Mouse (Mus musculus) regulatory T cell (primary cell): ENCODE results near the gene Dip2b.

Experiments
- in situ Hi-C: fragments of 300-600 bp; cut with MboI, MseI; formaldehyde crosslinking; loops from one replicate; pipeline ENCODE4 v1.15.1; 2025; ENCODE audit warnings: high pct_unique_total_duplicates

The Dip2b gene

DNA sequence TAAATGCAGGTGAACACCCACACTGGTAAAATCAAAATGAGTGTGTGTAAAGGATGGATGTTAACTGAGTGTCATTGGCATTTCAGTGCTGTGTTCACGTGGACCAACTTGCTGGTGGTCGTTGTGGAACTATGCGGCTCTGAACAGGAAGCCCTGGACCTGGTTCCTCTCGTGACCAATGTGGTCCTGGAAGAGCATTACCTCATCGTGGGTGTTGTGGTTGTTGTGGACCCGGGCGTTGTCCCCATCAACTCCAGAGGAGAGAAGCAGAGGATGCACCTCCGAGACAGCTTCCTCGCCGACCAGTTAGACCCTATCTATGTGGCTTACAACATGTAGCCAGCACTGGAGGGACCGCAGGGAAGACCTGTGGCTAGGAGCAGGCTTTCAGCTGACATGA, 176.6 kb downstream of the Dip2b start:
- in situ Hi-C loops, result no loop called here

DNA sequence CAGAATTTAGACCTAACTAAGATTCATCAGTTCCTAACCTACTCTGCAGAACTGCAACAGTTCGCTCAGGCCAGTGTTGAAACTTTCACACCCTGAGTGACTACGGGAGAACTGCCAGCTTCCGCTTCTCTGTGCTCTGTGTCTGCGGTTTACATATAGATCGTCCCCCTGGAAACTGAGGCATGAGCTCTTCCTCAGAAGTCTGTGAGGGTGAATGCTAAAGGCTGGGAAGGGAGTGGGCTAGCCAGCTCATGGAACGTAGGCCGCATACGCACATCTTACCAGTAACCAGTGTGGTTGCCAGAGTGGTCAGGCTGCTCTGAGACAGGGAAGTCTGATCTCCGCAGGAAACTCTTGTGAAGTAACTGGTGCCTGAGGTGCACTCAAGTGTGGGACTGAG, 177.7 kb downstream of the Dip2b start:
- in situ Hi-C loops, result no loop called here

DNA sequence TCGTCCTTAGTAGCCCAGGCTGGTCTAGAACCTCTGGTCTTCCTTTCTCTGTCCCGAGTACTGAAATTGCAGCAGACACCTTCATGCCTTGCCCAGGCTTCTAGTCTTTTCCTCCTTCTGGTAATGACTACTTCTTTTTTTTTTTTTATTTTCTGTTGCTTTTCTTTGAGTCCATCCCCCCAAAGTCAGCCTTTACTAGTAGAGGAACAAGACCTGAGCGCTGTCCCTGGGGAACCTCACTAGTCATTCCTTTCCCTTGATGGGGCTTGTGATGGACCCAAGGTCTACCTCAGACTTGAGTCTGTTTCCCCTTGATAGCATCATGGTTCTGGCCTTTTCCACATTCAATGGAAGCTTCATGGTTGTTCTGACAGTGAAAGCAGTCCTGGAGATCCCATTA, 179.6 kb downstream of the Dip2b start:
- in situ Hi-C loops, result no loop called here

DNA sequence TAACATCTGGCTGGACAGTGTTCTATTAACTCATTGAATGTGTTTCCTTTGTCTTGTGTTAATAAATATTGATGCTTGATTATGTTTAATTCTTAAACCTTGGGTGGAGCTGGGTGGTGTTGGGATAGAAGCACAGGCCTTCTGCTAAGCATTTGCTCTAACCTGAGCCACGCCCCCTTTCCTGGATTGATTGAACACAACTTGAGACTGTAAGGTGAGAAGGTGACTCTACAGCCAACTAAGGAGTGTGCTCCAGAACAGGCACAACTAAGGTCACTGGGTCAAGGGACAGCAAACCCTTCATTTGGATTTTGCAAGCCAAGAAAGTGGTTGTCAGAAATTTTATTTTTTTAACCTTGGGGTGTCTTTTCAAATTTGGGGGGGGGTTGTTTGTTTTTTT, 180.9 kb downstream of the Dip2b start:
- in situ Hi-C loops, result no loop called here

DNA sequence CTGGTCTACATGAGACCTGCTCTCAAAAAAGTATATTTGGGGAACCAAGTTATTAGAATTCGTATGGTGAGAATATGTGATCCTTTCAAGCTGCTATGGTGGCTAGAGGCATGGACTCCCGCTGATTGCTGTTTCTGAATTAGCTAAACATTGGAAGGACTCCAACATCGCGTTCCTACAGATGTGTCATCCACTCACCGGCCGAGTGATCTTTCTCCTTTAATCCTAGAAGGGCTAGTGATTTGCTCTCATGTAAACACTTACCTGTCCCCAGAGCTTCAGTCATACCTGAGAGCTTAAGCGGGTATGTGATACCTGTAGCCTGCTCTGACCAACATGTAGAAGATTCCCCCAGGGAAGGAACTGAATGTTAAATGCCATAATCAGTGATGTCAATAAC, 182.5 kb downstream of the Dip2b start:
- in situ Hi-C loops, result loop anchor here (5.0 kb wide), 1 partner anchor 34 kb away; no protein-coding TSS in a partner anchor

DNA sequence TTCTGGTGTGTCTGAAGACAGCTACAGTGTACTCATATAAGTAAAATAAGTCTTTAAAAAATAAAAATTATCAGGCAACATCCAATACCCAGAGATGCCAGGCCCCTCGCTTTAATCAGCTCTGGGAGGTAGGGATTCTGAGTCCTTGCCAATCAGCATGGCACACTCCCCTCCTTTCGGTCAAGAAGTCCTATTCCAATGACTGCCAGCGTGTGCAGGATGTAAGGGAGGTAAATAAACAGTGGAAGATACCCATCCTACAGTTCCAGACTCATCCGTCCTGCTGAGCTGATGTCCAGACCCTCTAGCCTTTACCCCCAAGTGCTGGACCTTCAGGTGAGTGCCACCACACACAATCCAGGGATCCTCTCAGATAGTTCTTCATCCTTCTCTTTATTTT, 186.9 kb downstream of the Dip2b start:
- in situ Hi-C loops, result no loop called here

DNA sequence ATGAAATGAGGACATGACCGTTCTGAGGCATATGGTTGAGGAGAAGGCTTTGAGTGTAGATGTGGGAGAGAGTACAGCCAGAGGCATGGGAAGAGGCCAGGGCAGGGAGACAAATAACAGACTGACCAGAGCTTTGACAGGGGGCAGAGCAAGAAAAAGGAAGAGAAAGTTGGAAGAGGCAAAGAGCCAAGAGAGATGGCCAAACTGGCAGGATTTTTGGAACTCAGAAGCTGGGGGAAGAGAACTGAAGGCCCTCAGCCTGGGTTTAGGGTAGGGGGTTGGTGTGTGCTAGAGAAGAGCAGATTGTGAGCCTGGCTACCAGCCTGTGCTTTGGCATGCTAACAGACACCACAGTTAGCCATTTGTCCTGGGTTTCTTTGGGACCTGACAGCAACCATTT, 187.4 kb downstream of the Dip2b start:
- in situ Hi-C loops, result no loop called here

DNA sequence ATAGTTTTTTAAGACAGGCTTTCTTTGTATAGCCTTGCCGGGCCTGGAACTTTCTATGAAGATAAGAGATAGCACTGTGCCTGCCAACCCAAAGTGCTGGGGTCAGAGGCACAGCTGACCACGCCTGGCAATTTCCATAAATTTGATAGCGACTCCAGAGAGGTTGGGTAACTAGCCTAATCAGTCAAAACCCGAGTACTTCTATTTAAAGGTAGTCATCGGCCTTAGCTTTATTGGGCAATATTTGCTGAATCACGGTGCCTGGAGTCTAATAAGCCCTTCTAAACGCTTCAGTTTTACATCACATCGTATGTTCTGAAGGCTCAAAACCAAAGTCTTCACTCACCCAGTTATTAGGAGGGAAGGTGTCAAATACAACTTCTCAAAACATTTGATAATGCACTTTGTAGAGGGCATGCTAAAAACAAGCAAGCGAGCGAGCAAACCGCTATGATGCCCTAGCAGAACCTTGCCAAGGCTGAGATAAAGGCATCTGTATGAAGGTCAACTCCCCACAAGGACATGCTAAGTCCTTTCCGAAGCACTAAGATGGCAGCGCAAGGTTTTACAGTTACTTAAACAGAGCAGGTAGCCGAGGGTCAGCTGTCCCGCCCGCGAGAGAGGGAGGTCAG, 188.7 kb downstream of the Dip2b start:
- in situ Hi-C loops, result no loop called here

DNA sequence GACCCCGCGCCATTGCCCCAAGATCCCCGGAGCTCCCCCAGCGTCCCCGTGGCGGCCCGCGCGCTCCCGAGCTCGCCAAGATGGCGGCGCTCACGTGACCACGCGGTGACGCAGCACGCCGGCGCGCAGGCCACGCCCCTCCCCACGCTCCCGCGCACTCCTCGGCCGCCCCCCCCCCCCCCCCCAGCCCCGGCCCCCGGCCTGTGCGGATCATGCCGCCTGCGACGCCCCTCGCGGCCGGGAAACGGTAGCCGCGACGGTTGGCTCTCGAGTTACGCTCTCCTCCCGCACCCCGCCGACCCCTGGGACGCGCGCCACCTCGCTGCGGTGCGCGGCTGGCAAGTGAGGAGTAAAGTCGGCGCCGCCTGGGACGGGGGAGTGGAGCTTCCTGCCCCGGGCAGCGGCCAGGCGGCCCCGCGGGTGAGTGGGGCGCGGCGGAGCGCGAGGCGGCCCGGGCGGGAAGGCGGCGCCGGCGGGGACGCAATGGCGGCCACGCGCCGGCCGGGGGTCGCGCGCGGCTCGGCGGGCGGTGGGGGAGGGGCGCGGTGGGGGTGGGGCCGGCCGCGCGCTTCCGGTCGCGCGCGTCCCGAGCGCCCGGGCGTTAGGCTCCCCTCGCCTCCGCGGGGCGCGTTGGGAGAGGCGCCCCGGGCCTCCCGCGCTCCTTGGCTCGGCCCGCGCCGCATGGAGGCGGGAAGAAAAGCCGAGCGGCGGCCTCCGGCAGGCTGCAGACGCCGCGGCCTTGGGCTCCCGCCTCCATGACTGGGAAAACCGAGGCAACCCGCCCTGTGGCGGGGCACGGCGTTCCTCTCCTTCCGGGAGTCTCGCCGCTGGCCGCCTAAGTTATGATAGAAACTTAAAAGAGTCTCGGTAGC, 189.4 kb downstream of the Dip2b start, which contains the start of gene Atf1:
Gene Atf1, plus strand, starts transcription at position 157 of the 872 bp plus-strand sequence.
- in situ Hi-C loops, result no loop called here

DNA sequence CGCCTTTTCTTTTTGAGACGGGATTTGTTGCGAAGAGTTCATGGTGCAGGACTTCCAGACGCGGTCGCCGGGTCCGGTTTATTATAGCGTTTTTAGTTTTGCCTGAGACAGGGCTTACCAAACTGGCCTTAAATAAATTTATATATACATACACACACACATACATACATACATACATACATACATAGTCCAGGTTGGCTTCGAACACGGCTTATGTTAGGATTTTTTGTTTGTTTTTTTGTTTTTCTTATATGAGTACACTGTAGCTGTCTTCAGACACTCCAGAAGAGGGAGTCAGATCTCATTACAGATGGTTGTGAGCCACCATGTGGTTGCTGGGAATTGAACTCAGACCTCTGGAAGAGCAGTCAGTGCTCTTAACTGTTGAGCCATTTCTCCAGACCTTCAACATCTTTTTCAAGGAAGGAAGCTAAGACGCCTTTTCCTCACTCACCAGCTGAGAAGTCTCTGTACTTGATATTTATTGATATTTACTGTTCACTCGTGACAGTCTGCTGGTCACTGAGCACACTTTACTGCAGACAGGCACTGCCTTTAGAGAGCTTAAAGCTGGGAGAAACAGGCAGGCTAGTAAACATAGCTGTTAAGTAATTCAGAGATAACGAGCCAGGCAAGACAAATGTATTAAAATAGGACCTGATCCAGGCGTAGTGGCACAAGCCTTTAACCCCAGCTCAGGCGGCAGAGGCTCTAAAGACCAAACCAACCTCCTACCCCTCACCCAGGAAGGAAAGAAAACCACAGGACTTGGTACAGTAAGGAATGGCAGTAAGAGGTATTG, 190.3 kb downstream of the Dip2b start:
- in situ Hi-C loops, result no loop called here

DNA sequence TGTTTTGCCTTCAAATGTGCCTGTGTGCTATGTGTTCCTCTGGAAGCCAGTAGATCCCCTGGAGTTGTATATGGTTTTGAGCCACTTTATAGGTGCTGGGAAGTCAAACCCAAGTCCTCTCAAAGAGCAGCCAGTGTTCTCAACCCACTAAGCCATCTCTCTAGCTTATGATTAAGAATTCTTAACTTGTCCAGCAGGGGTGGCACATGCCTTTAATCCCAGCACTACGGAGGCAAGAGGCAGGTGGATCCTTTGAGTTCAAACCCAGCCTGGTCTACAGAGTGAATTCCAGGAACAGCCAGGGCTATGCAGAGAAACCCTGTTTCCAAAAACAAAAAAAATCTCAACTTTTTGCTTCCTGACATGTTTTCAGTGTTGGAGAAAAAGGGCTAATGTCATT, 192.2 kb downstream of the Dip2b start:
- in situ Hi-C loops, result no loop called here

DNA sequence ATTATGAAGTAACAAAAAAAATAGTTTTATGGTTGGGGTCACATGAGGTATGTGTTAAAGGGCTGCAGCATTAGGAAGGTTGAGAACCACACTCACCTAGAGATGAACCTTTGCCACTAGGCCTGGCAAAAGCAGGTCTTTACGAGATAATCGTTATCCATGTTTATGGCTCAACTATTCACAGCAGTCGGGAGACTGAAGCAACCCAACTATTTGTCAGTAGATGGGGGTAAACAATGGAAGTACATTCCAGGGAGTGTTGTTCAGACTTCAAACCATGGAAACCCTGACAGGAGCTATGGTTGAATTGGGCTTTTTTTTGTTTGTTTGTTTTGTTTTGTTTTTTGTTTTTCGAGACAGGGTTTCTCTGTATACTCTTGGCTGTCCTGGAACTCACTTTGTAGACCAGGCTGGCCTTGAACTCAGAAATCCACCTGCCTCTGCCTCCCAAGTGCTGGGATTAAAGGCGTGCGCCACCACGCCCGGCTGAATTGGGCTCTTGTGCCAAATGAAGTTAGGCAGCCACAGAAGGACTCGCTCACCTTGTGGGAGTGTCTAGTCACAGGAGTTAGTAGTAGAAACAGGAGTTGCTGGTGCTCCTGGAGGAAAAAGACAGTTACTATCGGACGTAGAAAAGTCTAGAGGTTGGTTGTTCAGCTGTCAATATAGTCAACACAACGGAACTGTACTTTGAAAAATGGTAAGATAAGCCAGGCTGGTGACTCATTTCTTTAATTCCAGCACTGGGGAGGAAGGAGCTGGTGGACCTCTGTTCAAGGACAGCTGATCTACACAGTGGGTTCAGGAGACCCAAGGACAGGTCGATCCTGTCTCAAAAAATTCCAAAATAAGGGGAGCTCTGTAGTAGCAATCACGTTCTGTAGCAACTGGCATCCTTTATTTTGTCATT, 193.4 kb downstream of the Dip2b start:
- in situ Hi-C loops, result no loop called here

DNA sequence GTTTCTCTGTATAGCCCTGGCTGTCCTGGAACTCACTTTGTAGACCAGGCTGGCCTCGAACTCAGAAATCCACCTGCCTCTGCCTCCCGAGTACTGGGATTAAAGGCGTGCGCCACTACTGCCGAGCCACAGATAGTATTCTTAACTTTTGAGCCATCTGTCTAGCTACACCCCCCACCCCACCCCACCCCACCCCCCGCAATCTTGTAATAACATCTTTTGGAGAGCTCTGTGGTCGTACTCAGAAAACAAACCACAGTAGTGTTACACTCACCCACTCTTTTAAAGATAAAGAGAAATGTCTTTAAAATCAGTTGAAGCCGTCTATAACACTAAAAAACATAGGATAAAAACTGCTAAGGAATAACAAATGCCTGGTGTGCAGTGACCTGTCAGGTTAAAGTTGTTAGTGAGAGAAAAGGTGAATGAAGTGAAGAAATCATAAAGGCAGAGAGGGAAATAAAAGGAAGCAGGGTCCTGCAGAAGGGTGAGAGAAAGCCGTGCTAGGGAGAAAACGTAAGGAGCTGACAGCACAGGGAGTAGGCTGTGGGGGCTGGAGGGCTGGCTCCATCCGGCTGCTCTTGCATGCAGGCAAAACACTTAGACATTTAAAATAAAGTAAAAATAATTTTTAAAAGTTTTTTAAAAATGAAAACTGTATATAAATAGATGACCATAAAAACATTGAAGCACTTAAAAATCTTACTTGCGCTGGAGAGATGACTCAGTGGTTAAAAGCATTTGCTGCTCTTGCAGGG, 196.9 kb downstream of the Dip2b start:
- in situ Hi-C loops, result no loop called here

DNA sequence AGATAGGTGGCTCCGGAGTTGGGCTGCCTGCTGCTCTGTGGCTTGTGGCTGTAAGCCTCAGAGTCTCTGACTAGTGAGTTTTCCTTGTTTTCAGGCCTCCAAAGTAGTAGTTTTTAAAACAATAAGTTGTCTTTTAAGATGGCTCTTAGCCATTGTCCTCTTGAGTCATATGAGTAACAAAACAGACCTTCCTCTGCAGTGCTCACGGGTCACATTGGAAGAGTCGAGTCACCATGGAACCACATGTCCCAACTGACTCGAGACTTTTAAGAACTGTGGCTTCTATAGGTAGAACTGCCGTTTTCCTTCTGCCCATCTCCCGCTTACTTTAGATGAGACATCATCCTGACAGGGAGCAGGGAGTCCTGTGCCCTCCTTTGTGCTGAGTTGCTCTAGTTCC, 198.5 kb downstream of the Dip2b start:
- in situ Hi-C loops, result no loop called here

DNA sequence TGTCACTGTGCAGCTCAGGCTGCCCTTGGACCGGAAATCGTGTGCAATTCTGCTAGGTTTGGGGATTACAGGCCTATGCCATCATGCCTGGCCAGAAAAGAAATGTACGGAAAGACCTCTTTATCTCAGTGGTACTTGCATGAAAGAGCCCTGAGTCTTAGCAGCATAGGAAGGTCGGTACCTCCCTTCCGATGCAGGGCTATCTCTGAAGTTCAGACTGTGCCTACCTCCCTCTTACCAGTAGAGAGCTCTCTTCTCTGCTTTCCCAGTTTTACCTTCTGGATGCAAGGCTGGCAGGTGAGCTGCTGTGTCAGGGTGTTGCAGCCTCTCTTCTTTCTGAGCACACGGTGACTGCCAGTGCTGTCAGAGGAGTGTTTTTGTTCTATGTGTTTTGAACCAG, 203.3 kb downstream of the Dip2b start:
- in situ Hi-C loops, result no loop called here

DNA sequence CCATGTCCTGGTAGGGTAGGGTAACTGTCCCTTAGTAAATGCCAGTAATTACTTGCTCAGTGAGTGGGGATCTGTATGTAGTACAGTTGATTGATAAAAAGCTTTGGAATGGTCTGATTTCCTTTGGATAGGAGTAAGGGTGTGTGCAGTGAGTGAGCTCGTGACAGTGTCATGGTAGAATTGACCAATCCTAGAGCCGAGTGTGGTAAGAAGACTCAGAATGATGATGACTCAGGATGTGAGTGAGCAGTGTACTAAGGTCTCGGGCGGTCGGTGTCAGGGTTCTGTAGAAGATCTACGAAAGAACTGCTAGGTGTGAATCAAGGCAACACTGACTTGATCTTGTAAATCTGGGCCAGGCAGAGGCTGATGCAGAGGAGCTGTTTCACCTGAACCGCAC, 207.5 kb downstream of the Dip2b start:
- in situ Hi-C loops, result no loop called here

DNA sequence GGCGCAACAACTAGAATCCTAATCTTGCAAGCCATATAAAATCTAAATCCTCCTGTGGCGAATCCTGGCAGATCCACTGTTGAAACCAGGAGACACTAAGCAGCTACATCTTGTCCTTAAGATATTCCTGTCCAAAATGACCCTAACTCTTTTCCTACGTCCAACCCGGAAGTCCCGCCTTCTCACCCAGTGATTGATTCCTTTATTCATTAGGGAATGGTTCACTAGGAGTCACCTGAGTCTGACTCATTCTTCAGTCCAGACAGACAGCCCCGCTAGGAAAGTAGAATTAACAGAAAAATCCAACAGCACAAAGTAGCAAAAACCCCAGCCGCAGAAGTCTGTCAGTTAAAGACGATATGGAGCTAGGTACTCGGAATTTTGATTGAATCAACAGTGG, 208.8 kb downstream of the Dip2b start:
- in situ Hi-C loops, result no loop called here

DNA sequence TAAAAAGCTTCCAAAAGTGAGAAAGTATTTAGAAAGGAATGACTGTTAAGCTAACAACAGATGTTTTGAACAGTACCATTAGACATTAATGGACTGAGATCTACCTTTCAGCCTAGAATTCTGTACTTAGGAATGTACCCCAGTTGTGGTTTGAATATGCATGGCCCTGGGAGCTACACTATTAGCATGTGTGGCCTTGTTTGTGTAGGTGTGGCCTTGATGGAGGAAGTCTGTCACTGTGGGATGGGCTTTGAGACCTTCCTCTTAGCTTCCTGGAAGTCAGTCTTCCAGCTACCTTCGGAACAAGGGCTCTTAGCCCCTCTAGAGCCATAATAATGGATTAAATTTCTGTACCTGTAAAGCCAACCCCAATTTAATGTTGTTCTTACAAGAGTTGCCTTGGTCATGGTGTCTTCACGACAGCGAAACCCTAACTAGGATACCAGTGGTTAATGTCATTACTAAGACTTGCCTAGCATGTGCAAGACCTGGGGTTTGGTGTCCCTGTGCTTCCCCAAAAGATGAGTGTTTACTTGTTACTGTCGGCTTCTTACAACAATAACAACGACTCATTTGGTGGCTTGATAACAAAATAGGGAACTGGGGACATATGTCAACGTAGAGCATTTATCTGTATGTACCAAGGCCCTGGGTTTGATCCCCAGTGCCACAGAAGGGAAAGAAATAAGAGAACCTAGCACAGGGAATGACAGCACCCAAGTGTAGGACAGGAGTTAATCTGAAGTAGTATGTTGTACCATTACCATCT, 210.4 kb downstream of the Dip2b start:
- in situ Hi-C loops, result no loop called here

DNA sequence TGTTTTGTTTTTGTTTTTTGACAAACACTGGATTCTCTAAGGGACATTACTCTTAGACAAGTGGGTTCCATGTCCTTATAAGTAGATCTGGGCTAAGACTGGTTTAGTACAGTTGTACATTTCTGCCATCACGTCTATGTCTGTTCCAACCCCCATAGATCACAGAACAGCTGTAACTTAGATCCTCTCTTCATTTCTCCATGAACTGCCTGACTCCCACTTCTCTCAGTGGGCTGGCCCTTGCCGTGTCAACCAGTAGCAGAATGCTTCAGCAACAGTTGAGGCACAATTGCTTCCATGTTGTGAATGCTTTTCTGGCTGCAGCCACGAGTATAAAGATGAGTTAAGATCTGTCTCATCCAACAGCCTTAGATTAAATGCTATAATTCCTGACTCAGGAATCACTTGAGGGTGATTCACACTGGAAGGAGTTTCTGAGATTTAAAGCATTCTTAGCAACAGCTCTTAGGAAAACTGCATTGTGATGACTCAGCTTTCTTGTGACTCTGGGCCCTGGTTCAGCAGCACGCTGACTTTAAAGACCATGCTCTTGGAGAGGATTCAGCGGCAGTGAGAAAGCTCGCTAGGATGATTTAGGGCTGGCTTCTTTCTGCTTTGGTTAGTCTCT, 212.8 kb downstream of the Dip2b start:
- in situ Hi-C loops, result loop anchor here (25.0 kb wide), 1 partner anchor 111 kb away; the partner anchor contains the start of genes Higd1c, Methig1 and Mettl7a2
